Mouse (Mus musculus): ENCODE measurements around the gene Cpped1.
A peak's percentile ranks its signal among the peaks of the same experiment; 100 is the strongest.

The Cpped1 gene

GRCm38 (mm10) chr16:11909035-11909591 is at the start of gene Cpped1:
Gene Cpped1 (minus strand): TSS chr16:11909445.
- DNase-seq (ENCODE audit: low read depth, low spot score): peak; percentile 73

DNA sequence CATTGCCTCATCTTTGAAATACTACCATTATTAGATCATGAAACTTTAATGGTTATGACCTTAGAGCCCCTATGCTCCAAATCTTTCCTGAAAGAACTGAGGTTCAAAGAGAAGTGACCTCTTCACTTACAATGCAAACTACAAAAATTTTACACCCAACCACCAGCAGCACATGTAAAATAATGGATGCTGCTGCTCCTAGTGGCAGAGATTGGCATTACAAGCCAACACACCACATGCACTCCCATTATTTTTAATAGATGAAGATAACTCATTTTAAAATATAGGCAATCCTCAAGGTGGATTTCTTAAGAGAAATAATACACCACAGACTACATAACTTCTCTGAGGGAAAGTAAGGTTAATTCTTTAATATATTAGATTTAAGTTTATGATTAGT is 31.2 kb upstream of the Cpped1 start:
- peak; percentile 14 for DNase-seq (ENCODE audit: low read depth, low spot score)

DNA sequence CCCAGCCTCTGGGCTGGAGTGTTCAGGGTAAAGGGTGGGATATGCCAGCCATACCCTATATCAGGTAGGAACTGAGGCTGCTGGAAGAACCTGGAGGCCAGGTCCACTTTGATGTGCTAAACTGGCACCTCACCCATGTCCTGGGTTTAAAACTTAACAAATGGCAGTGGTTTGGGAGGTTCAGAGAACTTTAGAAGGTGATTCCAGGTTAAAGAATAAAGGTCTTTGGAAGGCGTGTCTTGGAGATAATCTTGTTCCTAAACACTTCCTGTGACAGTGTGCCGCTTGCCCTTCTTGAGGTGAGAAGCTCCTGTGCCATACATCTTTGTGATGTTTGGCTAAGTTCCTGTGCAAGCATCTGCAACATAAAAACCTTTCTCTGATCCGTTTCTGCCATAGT is 1.6 kb upstream of the Cpped1 start:
- no peak for DNase-seq (ENCODE audit: low read depth, low spot score)

DNA sequence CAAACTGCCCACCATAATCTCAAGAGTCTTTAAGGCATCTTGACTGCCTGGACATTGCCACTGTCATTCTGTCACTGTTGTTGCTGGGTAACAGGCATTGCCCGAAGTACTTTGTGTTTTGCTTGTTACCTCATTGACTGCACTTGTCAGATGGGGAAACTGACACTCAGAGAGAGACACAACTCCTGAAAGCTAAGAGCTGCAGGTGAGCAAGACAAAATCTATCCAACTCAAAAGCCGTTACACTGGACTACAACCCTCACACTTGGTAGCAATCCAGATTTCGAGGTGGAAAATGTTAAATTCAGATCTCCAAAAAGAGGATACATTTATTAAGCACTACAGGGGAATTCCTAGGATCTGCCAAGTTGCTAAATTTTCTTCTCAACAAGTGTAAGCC is 572 bp upstream of the Cpped1 start:
- DNase-seq (ENCODE audit: low read depth, low spot score): no peak

- peak; percentile 9 for DNase-seq (ENCODE audit: low read depth, low spot score)
Observed at GRCm38 (mm10) chr16:11908461-11909014, 707 bp downstream of the Cpped1 start.

- DNase-seq (ENCODE audit: low read depth, low spot score): no peak
Observed at GRCm38 (mm10) chr16:11907816-11908215, 1.4 kb downstream of the Cpped1 start.

GRCm38 (mm10) chr16:11906906-11907305 is 2.3 kb downstream of the Cpped1 start:
- no peak for DNase-seq (ENCODE audit: low read depth, low spot score)

GRCm38 (mm10) chr16:11905216-11905615 is 4.0 kb downstream of the Cpped1 start:
- DNase-seq (ENCODE audit: low read depth, low spot score): no peak

DNA sequence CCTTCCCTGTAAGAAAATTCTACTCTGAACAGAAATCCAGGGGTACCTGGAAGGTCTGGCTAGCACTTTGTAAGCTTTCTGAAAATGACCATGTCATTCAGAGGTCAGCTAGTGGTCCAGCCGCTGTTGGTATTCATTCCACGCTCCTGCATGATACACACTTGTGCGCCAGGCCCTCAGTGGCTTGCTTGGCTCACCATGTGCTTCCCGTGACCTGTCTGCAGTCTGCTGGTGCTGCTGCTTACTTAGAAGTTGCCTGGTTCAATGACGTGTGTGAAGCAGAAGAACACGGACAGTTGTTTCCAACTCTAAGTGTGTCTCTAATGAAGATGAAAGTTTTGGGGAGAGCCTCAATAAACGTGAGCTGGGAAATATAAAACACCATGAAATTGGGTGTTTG is 7.2 kb downstream of the Cpped1 start:
- DNase-seq (ENCODE audit: low read depth, low spot score): no peak

- no peak for DNase-seq (ENCODE audit: low read depth, low spot score)
Observed at GRCm38 (mm10) chr16:11900341-11900740, 8.9 kb downstream of the Cpped1 start.

DNA sequence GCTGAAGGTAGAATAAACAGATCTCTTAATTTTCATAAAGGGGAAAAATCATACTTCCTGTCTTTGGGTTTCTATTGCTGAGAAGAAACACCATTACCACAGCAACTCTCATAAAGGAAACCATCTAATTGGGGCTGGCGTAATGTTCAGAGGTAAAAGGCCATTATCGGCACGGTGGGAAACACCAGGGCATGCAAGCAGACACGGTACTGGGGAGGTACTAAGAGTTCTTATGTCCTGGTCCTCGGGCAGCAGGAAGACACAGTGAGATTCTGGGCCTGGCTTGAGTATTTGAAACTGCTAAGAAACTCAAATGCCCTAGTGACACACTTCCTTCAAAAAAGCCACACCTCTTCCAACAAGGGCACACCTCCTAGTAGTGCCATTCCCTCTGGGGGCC is 12.8 kb downstream of the Cpped1 start:
- DNase-seq (ENCODE audit: low read depth, low spot score): no peak

DNA sequence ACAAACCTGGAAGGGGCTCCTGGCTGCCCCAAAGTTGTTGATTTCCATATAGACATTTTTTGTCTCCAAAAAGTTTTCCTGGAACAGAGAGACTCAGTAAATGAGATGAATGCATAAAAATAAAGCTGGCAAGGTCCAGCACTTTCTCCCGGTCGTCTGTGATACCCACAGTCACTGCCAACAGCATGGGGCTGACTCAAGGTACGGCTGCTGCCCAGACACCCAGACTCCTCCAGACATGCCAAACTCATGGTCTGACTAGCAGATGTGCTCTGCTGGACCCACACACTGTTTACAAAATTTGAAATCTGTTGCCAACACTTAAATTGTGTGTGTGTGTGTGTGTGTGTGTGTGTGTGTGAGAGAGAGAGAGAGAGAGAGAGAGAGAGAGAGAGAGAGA is 14.4 kb downstream of the Cpped1 start:
- DNase-seq (ENCODE audit: low read depth, low spot score): no peak

- no peak for DNase-seq (ENCODE audit: low read depth, low spot score)
Observed at GRCm38 (mm10) chr16:11890186-11890585, 19.1 kb downstream of the Cpped1 start.

- no peak for DNase-seq (ENCODE audit: low read depth, low spot score)
Observed at GRCm38 (mm10) chr16:11889741-11890140, 19.5 kb downstream of the Cpped1 start.

DNA sequence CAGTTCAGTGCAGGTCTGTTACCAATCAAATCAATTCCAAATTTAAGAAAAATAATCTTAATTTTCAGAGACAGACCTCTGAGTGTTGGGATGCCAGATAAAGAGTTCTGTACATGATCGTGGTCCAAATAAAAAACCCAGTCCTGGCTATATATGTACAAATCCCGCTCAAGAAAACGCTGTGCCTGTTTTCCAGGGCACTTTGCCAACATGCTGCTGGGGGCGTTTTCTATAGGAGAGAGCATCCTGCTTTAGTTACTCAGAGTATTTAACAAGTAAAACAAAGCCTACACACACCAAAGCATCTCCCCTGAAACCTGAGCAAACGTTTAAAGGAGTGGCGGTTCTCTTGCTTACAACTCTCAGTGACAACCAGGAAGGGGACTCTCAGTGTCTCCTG is 27.4 kb downstream of the Cpped1 start:
- DNase-seq (ENCODE audit: low read depth, low spot score): no peak

GRCm38 (mm10) chr16:11880461-11880860 is 28.8 kb downstream of the Cpped1 start:
- DNase-seq (ENCODE audit: low read depth, low spot score): no peak

DNA sequence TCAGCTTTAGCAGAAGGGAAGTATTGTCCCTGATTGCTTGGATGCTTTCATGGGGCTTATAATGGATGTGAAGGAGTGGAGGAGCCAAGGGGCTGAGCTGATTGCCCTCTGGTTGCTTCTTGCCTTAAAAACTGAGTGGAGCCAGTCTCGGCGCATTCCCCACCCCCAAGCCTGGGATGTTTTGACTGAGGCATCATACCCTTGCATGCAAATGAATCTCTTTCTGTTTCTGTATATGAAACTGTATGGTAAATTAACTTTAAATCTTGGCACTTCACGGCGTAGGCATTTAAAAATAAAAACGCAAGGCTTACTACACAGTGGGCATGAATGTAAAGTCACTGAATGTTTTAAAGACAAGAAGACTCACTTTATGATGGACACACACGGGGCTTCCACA is 30.0 kb downstream of the Cpped1 start:
- no peak for DNase-seq (ENCODE audit: low read depth, low spot score)

DNA sequence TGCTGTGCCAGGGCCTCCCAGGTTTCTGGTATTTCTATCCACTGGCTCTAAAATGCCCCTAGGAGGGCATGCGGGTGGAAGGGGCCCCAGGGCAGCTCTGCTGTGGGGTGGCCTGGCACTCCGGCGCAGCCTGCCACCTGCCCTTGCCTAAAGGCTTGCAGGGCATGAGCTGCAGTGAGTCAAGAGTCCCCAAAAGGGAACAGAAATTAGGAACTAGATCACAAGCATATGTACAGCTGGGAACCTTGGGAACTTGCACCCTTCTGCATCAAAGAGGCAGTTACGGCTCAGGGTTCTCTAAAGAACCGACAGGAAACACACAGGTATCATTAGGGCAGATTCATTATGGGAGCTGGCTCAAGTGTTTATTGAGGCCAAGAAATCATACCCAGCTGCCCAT is 34.0 kb downstream of the Cpped1 start:
- no peak for DNase-seq (ENCODE audit: low read depth, low spot score)

GRCm38 (mm10) chr16:11873292-11873691 is 36.0 kb downstream of the Cpped1 start:
- no peak for DNase-seq (ENCODE audit: low read depth, low spot score)

DNA sequence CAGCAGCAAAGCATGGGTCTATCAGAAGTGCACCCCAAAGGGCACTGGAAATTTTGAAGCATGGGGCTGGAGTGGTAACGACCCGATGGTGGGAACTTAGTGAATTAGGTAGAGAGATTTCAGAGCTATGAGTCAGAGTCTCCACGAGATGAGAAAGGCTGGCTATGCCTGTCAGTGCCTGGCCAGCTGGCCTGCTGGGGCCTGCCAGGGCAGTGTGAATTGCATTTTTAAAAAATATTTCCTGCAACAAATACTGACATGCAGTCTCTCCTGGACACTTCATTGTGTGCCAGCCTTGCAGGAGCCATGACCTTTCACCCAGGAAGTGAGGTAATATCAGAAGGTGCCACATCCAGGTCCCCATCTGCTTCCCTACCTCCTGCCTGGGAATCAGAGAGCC is 40.8 kb downstream of the Cpped1 start:
- DNase-seq (ENCODE audit: low read depth, low spot score): no peak

DNA sequence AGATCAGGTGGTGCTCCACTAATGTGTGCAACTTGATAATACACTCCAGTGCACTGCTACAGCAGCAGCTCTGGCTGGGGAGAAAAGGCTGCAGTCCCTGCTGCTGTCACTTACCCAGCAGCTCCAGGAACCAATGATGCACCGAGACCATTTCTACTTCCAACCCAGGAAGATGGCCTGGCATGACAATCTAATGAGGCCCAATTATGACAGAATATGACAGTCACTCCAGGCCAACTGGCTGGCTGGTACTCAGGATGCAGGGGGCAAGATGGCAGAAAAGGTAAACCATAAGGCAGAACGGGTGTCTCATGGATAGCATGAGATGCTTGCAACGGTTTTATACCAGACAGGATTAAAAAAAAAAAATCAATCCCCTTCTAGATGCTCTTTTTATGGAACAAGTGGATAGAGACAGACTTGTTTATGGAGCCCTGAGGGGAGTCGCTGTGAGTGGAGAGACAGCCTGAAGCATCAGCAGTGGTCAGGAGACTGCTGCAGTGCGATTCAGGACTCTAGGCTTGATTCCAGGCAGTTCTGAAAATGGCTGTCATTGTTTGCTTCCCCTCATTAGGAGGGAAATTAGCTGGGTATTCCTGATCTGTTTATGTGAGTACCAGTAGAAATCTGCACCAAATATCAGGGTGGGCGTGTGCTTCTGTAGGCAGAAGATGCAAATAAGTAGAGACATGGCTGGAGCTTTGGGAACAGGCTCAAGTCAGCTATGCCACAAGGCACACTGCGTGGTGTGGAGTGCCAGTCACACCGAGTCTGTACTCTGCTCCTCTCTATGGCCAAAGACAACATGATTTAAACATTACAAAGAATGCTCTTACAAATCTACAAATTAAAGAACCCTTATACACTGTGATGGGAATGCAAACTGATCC is 56.3 kb downstream of the Cpped1 start:
- no peak for DNase-seq (ENCODE audit: low read depth, low spot score)

GRCm38 (mm10) chr16:11848990-11849658 is 60.1 kb downstream of the Cpped1 start:
- DNase-seq (ENCODE audit: low read depth, low spot score): no peak

Data from embryo, embryonic 11.5 days (tissue).